Mouse (Mus musculus) naive thymus-derived CD4-positive, alpha-beta T cell, adult 2 months (primary cell): ENCODE results near the gene Bcl2l15.

Source experiments
- DNase-seq: peaks from one replicate; pipeline ENCODE4 v3.0.0-alpha.2; 2011; ENCODE audit warnings: low read depth

The Bcl2l15 gene

DNA sequence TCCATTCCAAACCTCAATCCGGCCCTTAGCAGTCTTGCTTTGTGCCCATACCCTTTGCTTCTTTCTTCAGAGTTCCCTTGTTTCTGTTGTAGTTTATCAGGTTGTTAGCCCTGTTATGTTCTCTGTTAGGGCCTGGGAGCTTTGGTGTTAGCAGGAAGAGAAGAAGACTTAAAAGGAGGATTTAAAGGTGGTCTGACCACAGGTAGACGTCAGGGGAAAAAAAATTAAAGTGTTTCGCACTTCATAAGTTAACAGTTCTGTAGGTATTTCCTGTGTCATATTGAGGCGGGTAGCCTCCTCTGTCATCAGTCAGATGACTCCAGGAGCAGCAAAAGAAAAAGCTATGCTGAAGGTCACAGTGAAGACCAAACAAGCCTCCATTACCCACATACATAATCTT is 35.6 kb downstream of the Bcl2l15 start:
- peak; percentile 86 for DNase-seq

GRCm38 (mm10) chr3:103872663-103873098 is 40.3 kb downstream of the Bcl2l15 start:
- peak; percentile 37 for DNase-seq

- no peak for DNase-seq
Observed at GRCm38 (mm10) chr3:103874329-103874728, 41.9 kb downstream of the Bcl2l15 start.

DNA sequence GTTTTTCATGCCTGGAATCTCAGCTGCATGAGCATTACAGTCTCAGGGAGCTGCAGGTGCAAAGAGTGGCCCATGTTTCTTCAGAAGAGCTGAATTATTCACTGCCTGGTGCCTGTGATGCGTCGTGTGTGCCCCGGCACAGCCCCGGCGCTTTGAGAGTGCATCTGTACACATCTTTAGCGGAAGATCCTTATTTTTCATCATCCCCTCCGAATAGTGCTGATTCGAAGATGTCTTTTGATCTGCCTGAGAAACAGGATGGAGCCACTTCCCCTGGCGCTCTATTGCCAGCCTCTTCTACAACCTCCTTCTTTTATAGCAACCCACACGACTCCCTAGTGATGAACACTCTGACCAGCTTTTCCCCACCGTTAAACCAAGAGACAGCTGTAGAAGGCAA is 53.5 kb downstream of the Bcl2l15 start:
- peak; percentile 69 for DNase-seq

DNA sequence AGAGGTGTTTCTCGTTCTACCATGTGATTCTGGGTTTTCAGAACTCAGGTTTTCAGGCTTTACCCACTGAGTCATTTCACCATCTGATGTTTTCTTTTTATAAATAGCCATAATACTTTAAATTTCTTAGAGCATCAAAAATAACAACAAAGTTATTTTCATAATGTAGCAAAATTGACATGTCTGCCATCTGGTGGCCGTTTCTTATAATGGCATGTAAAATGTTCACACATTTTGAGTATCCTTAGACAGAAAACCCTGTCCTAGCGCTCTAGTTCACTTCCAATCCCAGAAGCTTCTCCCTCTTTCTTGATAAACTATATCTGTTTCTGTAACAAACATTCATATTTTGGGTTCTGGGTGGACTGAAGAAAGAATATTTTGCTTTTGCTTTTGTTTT is 55.2 kb downstream of the Bcl2l15 start:
- DNase-seq = peak; percentile 89

DNA sequence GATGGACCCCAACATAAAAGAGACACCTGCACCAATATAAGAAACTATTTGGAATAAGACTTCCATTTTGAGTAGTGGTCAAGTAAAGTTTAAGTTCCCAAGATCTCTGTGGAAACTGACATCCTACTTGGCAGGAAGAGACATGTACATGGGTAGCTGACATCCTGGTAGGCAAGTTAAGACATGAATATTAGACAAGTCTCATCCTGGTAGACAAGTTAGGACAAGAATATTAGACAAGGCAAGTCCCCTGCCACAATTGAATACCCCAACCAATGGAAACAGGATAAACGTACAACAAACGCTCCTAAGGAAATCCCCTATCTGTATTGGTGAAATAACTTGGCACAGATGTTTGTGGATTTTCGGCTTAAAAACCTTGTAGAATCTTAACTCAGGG is 61.0 kb downstream of the Bcl2l15 start:
- DNase-seq = no peak
